Mouse (Mus musculus) kidney, embryonic 14.5 days (tissue): Measurements from ENCODE around the gene Ndrg2. TPM values are rescaled to one million over a fixed set of nuclear protein-coding genes. Genes with fewer than 3 reads are reported as not detected.
A peak's percentile ranks its signal among the peaks of the same experiment; 100 is the strongest.
"Not testable (repeated sequence)": the region's sequence is repeated elsewhere in the genome, so short reads cannot be mapped to it uniquely, and the experiment has no call there.

Experiments
- ATAC-seq: fragments of 200-750 bp; cut with Nextera tagmentation; 2 replicates; pipeline ENCODE4 v1.8.0; 2017; ENCODE audit warnings: moderate number of reproducible peaks, mild to moderate bottlenecking, moderate TSS enrichment, moderate library complexity; ENCODE audit not compliant: low FRiP score, low TSS enrichment
- H3K27ac ChIP-seq: fragments of 300-500 bp; sonication (generic); 2 replicates; pipeline ENCODE4 v1.5.1; 2014; ENCODE audit warnings: low read depth, mild to moderate bottlenecking, low read length, moderate library complexity, mixed read lengths
- H3K27me3 ChIP-seq: fragments of 300-500 bp; sonication (generic); 2 replicates; pipeline ENCODE4 v1.6.1; 2014; ENCODE audit warnings: mild to moderate bottlenecking, low read length; ENCODE audit not compliant: control insufficient read depth, insufficient read depth
- H3K36me3 ChIP-seq: fragments of 300-500 bp; sonication (generic); 2 replicates; pipeline ENCODE4 v1.6.1; 2014; ENCODE audit warnings: low read length, mixed read lengths; ENCODE audit not compliant: control insufficient read depth, insufficient read depth
- H3K4me1 ChIP-seq: fragments of 300-500 bp; sonication (generic); 2 replicates; pipeline ENCODE4 v1.6.1; 2014; ENCODE audit warnings: low read length, mixed read lengths; ENCODE audit not compliant: control insufficient read depth, insufficient read depth
- H3K4me2 ChIP-seq: fragments of 300-500 bp; sonication (generic); replicated peaks from 2 replicates; pipeline ENCODE4 v1.6.1; 2014; ENCODE audit warnings: low read depth, mild to moderate bottlenecking, low read length
- H3K4me3 ChIP-seq: fragments of 300-500 bp; sonication (generic); 2 replicates; pipeline ENCODE4 v1.5.1; 2014; ENCODE audit warnings: mild to moderate bottlenecking, low read length
- H3K9ac ChIP-seq: fragments of 300-500 bp; sonication (generic); 2 replicates; pipeline ENCODE4 v1.6.1; 2014; ENCODE audit warnings: low read depth, mild to moderate bottlenecking, low read length, moderate library complexity
- H3K9me3 ChIP-seq: fragments of 300-500 bp; sonication (generic); 2 replicates; pipeline ENCODE4 v1.6.1; 2016; ENCODE audit warnings: low read length; ENCODE audit not compliant: control insufficient read depth
- WGBS: fragments of 180-500 bp; shearing (Covaris S2); extraction: QIAGEN DNeasy Blood & Tissue Kit; methylation state at CpG from one replicate; pipeline ENCODE4 v1.1.7; 2014; 5-methylcytosine and 5-hydroxymethylcytosine counted together
- polyA plus RNA-seq: library from polyadenylated mRNA; unstranded; fragments of >200 nt; fragmentation: Nextera tagmentation; extraction: Ambion mirVana; gene quantifications from 2 replicates; pipeline ENCODE4 v1.2.1, GENCODE M21; 2014

The Ndrg2 gene
- polyA plus RNA-seq, 1 experiment from 2014 or later = 13.7 TPM

DNA sequence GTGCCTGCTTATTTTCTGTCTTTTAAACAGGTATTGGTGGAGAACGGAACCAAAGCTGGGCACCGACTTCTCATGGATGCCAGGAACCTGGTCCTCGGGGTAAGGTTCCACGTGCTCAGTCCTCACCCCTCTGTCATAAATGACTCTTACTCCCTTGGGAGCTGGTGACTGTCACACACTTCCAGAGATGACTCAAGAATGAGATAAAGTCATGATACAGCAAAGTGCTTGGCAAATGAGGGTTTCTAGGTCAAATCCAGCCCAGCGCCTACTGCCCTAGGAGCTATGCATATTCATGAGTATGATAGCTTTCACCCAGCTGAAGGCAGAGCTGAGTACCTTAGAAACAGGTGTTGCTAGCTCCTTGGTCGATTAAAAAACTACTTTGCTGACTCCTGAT lies 24.1 kb downstream of the Ndrg2 start:
- Histone ChIP-seq H3K4me1 (peaks cover 12% of the 10 kb centered on the region; the same call in 1 of the 2 replicates), H3K27ac (no peak overlapping the region), H3K27me3 (no peaks in the 10 kb centered on the region), H3K36me3 (peaks cover 57% of the 10 kb centered on the region), H3K4me2 (no peak overlapping the region), H3K4me3 (no peak overlapping the region), H3K9me3 (no peaks in the 10 kb centered on the region), H3K9ac (no peak overlapping the region)
- no peak for ATAC-seq
- WGBS = 91% methylated on average over 6 of the region's 6 CpGs

DNA sequence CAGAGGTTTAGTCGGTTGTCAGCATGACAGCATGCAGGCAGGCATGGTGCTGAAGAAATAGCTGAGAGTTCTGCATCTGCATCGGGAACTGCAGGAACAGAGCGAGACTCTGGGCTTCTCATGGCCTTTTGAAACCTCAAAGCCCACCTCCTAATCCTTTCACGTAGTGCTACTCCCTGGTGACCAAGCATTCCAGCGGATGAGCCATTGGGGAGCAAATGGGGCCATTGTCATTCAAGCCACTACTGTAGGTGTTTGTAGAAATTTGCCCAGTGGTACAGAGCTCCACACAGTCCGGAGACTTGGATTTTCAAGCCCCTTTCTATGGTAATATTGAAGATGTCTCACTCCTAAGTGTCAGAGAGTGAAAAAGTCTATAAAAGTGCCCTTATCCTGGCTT lies 27.9 kb downstream of the Ndrg2 start:
- Histone ChIP-seq H3K9ac (0 out of 2 replicates have a peak overlapping the region, but pooled peaks have one; percentile 7), H3K27me3 (no peaks in the 10 kb centered on the region), H3K4me2 (peak overlapping the region; percentile 87; the same call in 1 of the 2 replicates), H3K9me3 (no peaks in the 10 kb centered on the region), H3K27ac (no peak overlapping the region), H3K4me3 (peak overlapping the region; percentile 84; the same call in 1 of the 2 replicates), H3K36me3 (peaks cover 46% of the 10 kb centered on the region), H3K4me1 (peaks cover 12% of the 10 kb centered on the region; the same call in 1 of the 2 replicates)
- ATAC-seq = no peak
- WGBS = 75% methylated on average over 6 of the region's 6 CpGs

DNA sequence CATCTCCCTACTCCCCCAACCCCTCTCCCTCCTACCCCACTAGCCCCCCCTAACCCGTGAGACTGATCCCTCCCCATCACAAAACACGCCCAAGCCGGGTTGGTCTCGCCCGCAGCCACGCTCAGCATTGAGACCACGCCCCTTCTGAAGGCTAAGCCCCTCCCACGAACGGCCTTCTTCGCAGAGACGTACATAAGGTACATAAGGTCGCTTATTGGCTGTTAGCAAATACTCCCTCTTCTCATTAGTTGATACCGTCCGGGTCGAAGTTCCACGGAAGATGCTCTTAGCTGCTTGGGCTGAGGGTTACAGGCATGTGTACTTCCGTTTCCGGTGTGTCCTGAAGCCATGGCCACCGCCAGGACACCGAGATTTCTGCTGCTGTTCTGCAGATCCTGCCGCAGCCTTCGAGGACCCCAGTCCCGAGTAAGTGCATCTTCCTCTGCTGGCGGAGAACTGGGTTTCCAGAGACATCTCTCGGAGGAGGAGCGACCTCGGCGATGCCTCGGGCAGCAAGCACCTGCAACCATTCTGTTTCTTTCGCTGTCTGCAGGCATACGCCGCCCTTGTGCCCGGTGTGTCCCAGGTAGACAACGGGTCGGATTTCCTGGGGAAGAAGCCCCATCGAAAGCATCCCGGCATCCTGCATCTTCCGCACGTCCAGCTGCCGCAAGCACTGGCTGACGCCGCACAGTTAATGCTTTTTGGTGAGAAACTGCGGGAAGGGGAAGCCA lies 29.2 kb downstream of the Ndrg2 start, which contains the start of gene Mettl17:
Gene Mettl17 (plus strand): TSS at position 245 of the 734 bp plus-strand sequence.
- Histone ChIP-seq H3K36me3 (peaks cover 35% of the 10 kb centered on the region), H3K9me3 (no peaks in the 10 kb centered on the region), H3K4me1 (peaks cover 12% of the 10 kb centered on the region; the same call in 1 of the 2 replicates), H3K4me3 (peak within 1 kb of the TSS; percentile 84), H3K4me2 (peak within 1 kb of the TSS; percentile 87), H3K9ac (peak within 1 kb of the TSS; percentile 81), H3K27ac (peak within 1 kb of the TSS; percentile 78), H3K27me3 (no peaks in the 10 kb centered on the region)
- peak; percentile 98 for ATAC-seq
- WGBS = under 1% methylated on average over 43 of the region's 43 CpGs

DNA sequence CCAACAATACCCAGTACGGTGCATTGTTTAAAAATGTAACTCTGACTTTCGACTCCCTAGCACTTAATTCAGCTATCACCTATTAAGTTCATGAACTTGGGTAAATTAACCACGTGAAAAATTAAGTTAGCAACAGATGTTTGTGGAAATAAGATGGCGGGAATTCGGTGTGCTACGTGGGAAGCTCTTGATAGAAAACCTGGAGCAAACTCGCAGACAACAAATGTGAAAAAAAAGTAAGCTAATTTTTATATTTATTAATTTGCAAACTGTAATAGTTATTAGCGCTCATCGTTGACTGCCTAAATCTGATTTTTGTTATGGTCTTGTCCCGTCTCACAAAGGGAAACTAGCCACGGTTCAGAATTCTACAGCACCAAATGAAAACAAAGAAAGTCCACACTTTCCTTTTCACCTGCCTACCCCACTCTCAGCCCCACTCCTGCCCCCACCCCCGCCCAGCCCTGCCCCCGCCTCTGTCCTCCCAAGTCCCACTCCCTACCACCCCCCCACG lies 29.9 kb downstream of the Ndrg2 start:
- peak overlapping the region; percentile 84 for H3K4me3 ChIP-seq
- peaks cover 12% of the 10 kb centered on the region; the same call in 1 of the 2 replicates for H3K4me1 ChIP-seq
- peak overlapping the region; percentile 42 for H3K9ac ChIP-seq
- peak overlapping the region; percentile 78 for H3K27ac ChIP-seq
- peaks cover 28% of the 10 kb centered on the region for H3K36me3 ChIP-seq
- H3K4me2 ChIP-seq = peak overlapping the region; percentile 87
- no peaks in the 10 kb centered on the region for H3K9me3 ChIP-seq
- 2% methylated on average over 14 of the region's 14 CpGs for WGBS
- H3K27me3 ChIP-seq = no peaks in the 10 kb centered on the region
- ATAC-seq = peak; percentile 43

DNA sequence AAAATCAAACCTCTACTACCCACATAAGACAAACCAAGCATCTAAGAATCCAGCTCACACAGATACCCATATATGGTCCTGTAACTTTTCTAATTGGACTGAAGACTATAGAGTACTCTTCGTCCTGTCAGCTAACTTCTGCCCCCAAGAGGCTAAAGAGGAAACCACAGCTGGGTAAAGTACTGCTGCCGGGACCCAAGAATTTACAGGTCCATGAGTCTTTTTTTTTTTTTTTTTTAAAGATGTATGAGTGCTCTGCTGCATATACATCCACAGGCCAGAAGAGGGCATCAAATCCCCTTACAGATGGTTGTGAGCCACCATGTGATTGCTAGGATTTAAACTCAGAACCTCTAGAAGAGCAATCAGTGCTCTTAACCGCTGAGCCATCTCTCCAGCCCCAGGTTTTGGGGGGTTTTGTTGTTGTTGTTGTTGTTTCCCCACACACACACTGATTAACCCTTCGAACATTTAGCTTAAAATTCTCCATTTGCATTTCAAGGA lies 30.4 kb downstream of the Ndrg2 start:
- Histone ChIP-seq H3K27me3 (no peaks in the 10 kb centered on the region), H3K9ac (peak overlapping the region; percentile 42; the same call in 1 of the 2 replicates), H3K4me2 (peak overlapping the region; percentile 87), H3K9me3 (no peaks in the 10 kb centered on the region), H3K36me3 (peaks cover 23% of the 10 kb centered on the region), H3K4me1 (peaks cover 12% of the 10 kb centered on the region; the same call in 1 of the 2 replicates), H3K27ac (peak overlapping the region; percentile 78), H3K4me3 (peak overlapping the region; percentile 84)
- ATAC-seq = peak; percentile 54
- under 1% methylated on average over 4 of the region's 4 CpGs for WGBS

DNA sequence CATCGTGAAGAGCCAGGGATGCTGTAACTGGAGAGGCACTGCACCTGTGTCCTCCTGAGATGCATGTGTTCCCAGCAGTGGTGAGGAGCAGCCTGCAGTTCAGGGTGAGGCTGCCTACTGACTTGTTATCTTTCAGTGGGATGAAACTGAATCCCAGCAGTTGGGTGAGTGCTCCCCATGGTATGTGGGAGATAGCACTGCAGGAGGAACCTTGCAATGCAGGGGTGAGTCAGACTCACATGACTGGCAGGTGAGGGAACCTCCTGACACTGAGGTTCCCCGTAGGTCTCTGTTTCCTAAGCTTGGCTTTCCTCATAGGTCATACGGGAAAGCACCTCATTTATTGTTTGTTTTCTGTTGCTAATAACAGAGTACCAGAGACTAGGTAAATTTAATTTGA lies 36.4 kb downstream of the Ndrg2 start:
- Histone ChIP-seq H3K4me3 (no peak overlapping the region), H3K36me3 (no peaks in the 10 kb centered on the region), H3K27me3 (no peaks in the 10 kb centered on the region), H3K9me3 (no peaks in the 10 kb centered on the region), H3K4me2 (no peak overlapping the region), H3K4me1 (no peaks in the 10 kb centered on the region), H3K9ac (no peak overlapping the region), H3K27ac (no peak overlapping the region)
- peak; percentile 40; the same call in 1 of the 2 replicates for ATAC-seq
- 69% methylated on average over 3 of the region's 3 CpGs for WGBS

DNA sequence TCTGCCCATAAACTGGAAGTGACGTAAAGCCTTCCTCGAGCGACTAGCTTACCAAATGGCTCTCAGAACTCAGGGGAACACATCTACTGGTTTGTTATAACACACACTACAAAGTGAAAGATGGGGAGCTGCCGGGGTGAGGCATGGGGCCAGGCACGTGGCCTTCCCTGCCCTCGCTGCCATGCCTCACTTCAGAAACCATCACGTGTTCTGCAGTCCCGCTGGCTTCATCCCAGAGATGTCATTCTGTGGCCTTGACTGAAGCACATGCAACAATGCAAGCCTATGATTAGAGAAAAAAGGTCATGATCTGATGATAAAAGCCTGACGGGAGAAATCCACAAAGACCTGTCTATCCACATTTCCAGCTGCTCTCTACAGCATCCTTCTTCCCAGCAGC lies 42.2 kb downstream of the Ndrg2 start:
- H3K27me3 ChIP-seq = no peaks in the 10 kb centered on the region
- no peak overlapping the region for H3K27ac ChIP-seq
- WGBS = 70% methylated on average over 9 of the region's 9 CpGs
- H3K4me3 ChIP-seq = no peak overlapping the region
- ATAC-seq = no peak
- H3K4me2 ChIP-seq = no peak overlapping the region
- no peaks in the 10 kb centered on the region for H3K36me3 ChIP-seq
- no peak overlapping the region for H3K9ac ChIP-seq
- H3K9me3 ChIP-seq = no peaks in the 10 kb centered on the region
- H3K4me1 ChIP-seq = no peaks in the 10 kb centered on the region

DNA sequence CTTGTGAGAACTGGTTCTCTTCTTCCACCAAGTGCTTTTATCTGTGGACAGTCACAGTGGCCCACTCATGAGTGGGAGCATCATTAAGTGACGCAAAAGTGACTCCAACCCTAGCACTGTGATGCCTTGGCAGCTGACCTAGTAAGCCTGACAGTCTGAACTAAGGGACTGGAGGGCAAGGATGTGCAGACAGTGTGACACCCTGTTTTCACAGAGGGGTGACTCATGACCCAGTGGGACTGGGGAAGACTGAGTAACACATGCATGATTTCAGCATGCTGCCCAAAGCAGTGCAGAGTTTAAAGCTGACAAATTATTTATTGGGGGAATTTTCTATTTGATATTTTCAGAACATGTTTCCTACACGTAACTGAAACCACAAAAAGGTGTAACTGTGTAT lies 43.2 kb downstream of the Ndrg2 start:
- Histone ChIP-seq H3K27ac (no peak overlapping the region), H3K36me3 (no peaks in the 10 kb centered on the region), H3K4me1 (no peaks in the 10 kb centered on the region), H3K4me3 (no peak overlapping the region), H3K9me3 (no peaks in the 10 kb centered on the region), H3K9ac (no peak overlapping the region), H3K4me2 (no peak overlapping the region), H3K27me3 (no peaks in the 10 kb centered on the region)
- WGBS = 93% methylated on average over 2 of the region's 2 CpGs
- ATAC-seq = no peak

DNA sequence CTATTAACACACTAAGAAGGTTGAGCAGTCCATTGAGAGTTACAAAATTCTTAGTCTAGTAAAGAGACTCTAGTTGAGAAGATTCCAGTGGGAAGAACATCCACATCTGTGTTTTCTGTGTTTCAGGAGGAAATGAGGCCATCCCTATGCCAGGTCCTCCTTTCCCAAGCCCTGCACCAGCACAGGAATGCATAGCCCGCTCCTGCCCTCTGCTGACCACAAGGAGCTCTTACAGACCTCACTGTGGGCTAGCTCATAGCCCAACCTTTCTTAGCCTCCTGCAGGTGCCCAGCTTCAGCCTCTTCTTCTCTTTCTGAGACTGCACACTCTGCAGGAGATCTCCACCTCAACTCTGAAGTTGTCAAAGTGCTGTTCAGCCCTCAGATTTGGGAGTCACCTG lies 50.4 kb downstream of the Ndrg2 start:
- H3K9ac ChIP-seq, H3K36me3 ChIP-seq, H3K4me3 ChIP-seq, H3K9me3 ChIP-seq, H3K27me3 ChIP-seq, H3K4me1 ChIP-seq, H3K27ac ChIP-seq, H3K4me2 ChIP-seq: not testable (repeated sequence)
- WGBS = 5% methylated on average over 1 of the region's 1 CpGs
- peak; percentile 61; the same call in 1 of the 2 replicates for ATAC-seq
